Mouse (Mus musculus) retina, adult 2 months (tissue): ENCODE data around the gene Fastkd5.
"Not testable (repeated sequence)": the region's sequence is repeated elsewhere in the genome, so short reads cannot be mapped to it uniquely, and the experiment has no call there.

Experiments used
- DNase-seq: peaks from one replicate; pipeline ENCODE4 v3.0.0-alpha.2; 2012; ENCODE audit warnings: low read depth, low spot score

The Fastkd5 gene

GRCm38 (mm10) chr2:130577632-130578031 lies 52.2 kb downstream of the Fastkd5 start:
- DNase-seq, result no peak

- DNase-seq, result no peak
Measured at GRCm38 (mm10) chr2:130577021-130577420, 52.8 kb downstream of the Fastkd5 start.

GRCm38 (mm10) chr2:130576564-130576963 lies 53.3 kb downstream of the Fastkd5 start:
- not testable (repeated sequence) for DNase-seq

GRCm38 (mm10) chr2:130575873-130576272 lies 54.0 kb downstream of the Fastkd5 start, which contains the start of gene Oxt:
Oxt (plus strand) TSS chr2:130576173.
- no peak for DNase-seq

- DNase-seq, result no peak
Measured at GRCm38 (mm10) chr2:130574960-130575359, 54.9 kb downstream of the Fastkd5 start.

GRCm38 (mm10) chr2:130569926-130570325 lies 59.9 kb downstream of the Fastkd5 start:
- DNase-seq, result no peak

- DNase-seq, result no peak
Measured at GRCm38 (mm10) chr2:130568921-130569320, 60.9 kb downstream of the Fastkd5 start.

GRCm38 (mm10) chr2:130564983-130565382 lies 64.8 kb downstream of the Fastkd5 start:
- DNase-seq, result no peak

- no peak for DNase-seq
Measured at GRCm38 (mm10) chr2:130564063-130564462, 65.8 kb downstream of the Fastkd5 start.
